Mouse (Mus musculus): Measurements from ENCODE around the gene Krtap9-3. TPM values are rescaled to one million over a fixed set of nuclear protein-coding genes. Genes with fewer than 3 reads are reported as not detected.
"Not testable (repeated sequence)": the region's sequence is repeated elsewhere in the genome, so short reads cannot be mapped to it uniquely, and the experiment has no call there.

Gene Krtap9-3
- polyA plus RNA-seq, 1 experiment from 2014 or later = not detected

- ATAC-seq (replicated peaks) = no peak
- WGBS = 73% methylated on average over 1 of the region's 1 CpGs
- Histone ChIP-seq H3K36me3 (no peaks in the 10 kb centered on the region), H3K9ac (replicated peaks) (no peak overlapping the region), H3K27ac (replicated peaks) (no peak overlapping the region), H3K9me3 (no peaks in the 10 kb centered on the region), H3K4me2 (replicated peaks) (no peak overlapping the region), H3K4me3 (no peak overlapping the region), H3K27me3 (no peaks in the 10 kb centered on the region), H3K4me1 (no peaks in the 10 kb centered on the region)
These were observed 11.2 kb upstream of the Krtap9-3 start for GRCm38 (mm10) chr11:99609126-99609525.

- WGBS = 86% methylated on average over 1 of the region's 1 CpGs
- not testable (repeated sequence) for H3K9me3 ChIP-seq; H3K4me3 ChIP-seq; H3K27me3 ChIP-seq; H3K27ac ChIP-seq (replicated peaks); ATAC-seq (replicated peaks); H3K36me3 ChIP-seq; H3K4me1 ChIP-seq; H3K9ac ChIP-seq (replicated peaks); H3K4me2 ChIP-seq (replicated peaks)
These were observed 5.3 kb upstream of the Krtap9-3 start, which contains the start of gene Gm11938 for GRCm38 (mm10) chr11:99603208-99603607. Gene Gm11938, minus strand, starts transcription at chr11:99603308.

- WGBS = 84% methylated on average over 6 of the region's 6 CpGs
- Histone ChIP-seq H3K4me1 (no peaks in the 10 kb centered on the region), H3K27ac (replicated peaks) (no peak within 1 kb of the TSS), H3K4me2 (replicated peaks) (no peak within 1 kb of the TSS), H3K27me3 (no peaks in the 10 kb centered on the region), H3K4me3 (no peak within 1 kb of the TSS), H3K9me3 (no peaks in the 10 kb centered on the region), H3K36me3 (no peaks in the 10 kb centered on the region), H3K9ac (replicated peaks) (no peak within 1 kb of the TSS)
- no peak for ATAC-seq (replicated peaks)
These were observed 6.9 kb downstream of the Krtap9-3 start, which contains the start of gene Krtap1-3 for GRCm38 (mm10) chr11:99590981-99591380. Gene Krtap1-3, minus strand, starts transcription at chr11:99591339.

- Histone ChIP-seq H3K27ac (replicated peaks) (no peak overlapping the region), H3K4me1 (no peaks in the 10 kb centered on the region), H3K4me2 (replicated peaks) (no peak overlapping the region), H3K9ac (replicated peaks) (no peak overlapping the region), H3K36me3 (no peaks in the 10 kb centered on the region), H3K9me3 (no peaks in the 10 kb centered on the region), H3K4me3 (no peak overlapping the region), H3K27me3 (no peaks in the 10 kb centered on the region)
- 77% methylated on average over 7 of the region's 7 CpGs for WGBS
- no peak for ATAC-seq (replicated peaks)
These were observed 12.8 kb downstream of the Krtap9-3 start for GRCm38 (mm10) chr11:99585096-99585495.

GRCm38 (mm10) chr11:99583245-99583704, 14.6 kb downstream of the Krtap9-3 start, which contains the start of gene Krtap1-4:
Gene Krtap1-4, minus strand, starts transcription at chr11:99583654.
- H3K4me2 ChIP-seq (replicated peaks) = no peak within 1 kb of the TSS
- no peaks in the 10 kb centered on the region for H3K27me3 ChIP-seq
- no peaks in the 10 kb centered on the region for H3K9me3 ChIP-seq
- 82% methylated on average over 5 of the region's 5 CpGs for WGBS
- H3K4me1 ChIP-seq = no peaks in the 10 kb centered on the region
- H3K27ac ChIP-seq (replicated peaks) = no peak within 1 kb of the TSS
- ATAC-seq (replicated peaks) = no peak
- H3K36me3 ChIP-seq = no peaks in the 10 kb centered on the region
- no peak within 1 kb of the TSS for H3K9ac ChIP-seq (replicated peaks)
- H3K4me3 ChIP-seq = no peak within 1 kb of the TSS

- H3K27me3 ChIP-seq = no peaks in the 10 kb centered on the region
- no peak overlapping the region for H3K4me2 ChIP-seq (replicated peaks)
- 66% methylated on average over 6 of the region's 6 CpGs for WGBS
- no peaks in the 10 kb centered on the region for H3K36me3 ChIP-seq
- no peak for ATAC-seq (replicated peaks)
- no peaks in the 10 kb centered on the region for H3K9me3 ChIP-seq
- no peak overlapping the region for H3K27ac ChIP-seq (replicated peaks)
- H3K4me1 ChIP-seq = no peaks in the 10 kb centered on the region
- H3K9ac ChIP-seq (replicated peaks) = no peak overlapping the region
- no peak overlapping the region for H3K4me3 ChIP-seq
These were observed 16.3 kb downstream of the Krtap9-3 start for GRCm38 (mm10) chr11:99581564-99581963.

- no peaks in the 10 kb centered on the region for H3K4me1 ChIP-seq
These were observed 16.9 kb downstream of the Krtap9-3 start for GRCm38 (mm10) chr11:99581051-99581450.

GRCm38 (mm10) chr11:99580636-99581035, 17.3 kb downstream of the Krtap9-3 start, which contains the start of gene Krtap1-5:
Gene Krtap1-5, minus strand, starts transcription at chr11:99581016.
- no peaks in the 10 kb centered on the region for H3K27me3 ChIP-seq
- no peaks in the 10 kb centered on the region for H3K9me3 ChIP-seq
- H3K27ac ChIP-seq (replicated peaks) = no peak within 1 kb of the TSS
- 85% methylated on average over 6 of the region's 6 CpGs for WGBS
- H3K4me2 ChIP-seq (replicated peaks) = no peak within 1 kb of the TSS
- no peak within 1 kb of the TSS for H3K4me3 ChIP-seq
- no peaks in the 10 kb centered on the region for H3K36me3 ChIP-seq
- no peak for ATAC-seq (replicated peaks)
- H3K9ac ChIP-seq (replicated peaks) = no peak within 1 kb of the TSS
- H3K4me1 ChIP-seq = no peaks in the 10 kb centered on the region

More at GRCm38 (mm10) chr11:99581051-99581450, 16.9 kb downstream of the Krtap9-3 start:
- Histone ChIP-seq H3K27ac (replicated peaks) (no peak overlapping the region), H3K36me3 (no peaks in the 10 kb centered on the region), H3K9ac (replicated peaks) (no peak overlapping the region), H3K27me3 (no peaks in the 10 kb centered on the region), H3K4me2 (replicated peaks) (no peak overlapping the region), H3K4me3 (no peak overlapping the region), H3K9me3 (no peaks in the 10 kb centered on the region)
- ATAC-seq (replicated peaks) = no peak
- 90% methylated on average over 5 of the region's 5 CpGs for WGBS

- H3K4me2 ChIP-seq (replicated peaks) = peak overlapping the region; percentile 23
- no peaks in the 10 kb centered on the region for H3K4me1 ChIP-seq
- no peak overlapping the region for H3K9ac ChIP-seq (replicated peaks)
- H3K27me3 ChIP-seq = no peaks in the 10 kb centered on the region
- H3K4me3 ChIP-seq = 0 out of 2 replicates have a peak overlapping the region, but pooled peaks have one; percentile 8
- ATAC-seq (replicated peaks) = peak; percentile 60
- H3K27ac ChIP-seq (replicated peaks) = no peak overlapping the region
- H3K36me3 ChIP-seq = no peaks in the 10 kb centered on the region
- H3K9me3 ChIP-seq = no peaks in the 10 kb centered on the region
- 2% methylated on average over 7 of the region's 7 CpGs for WGBS
These were observed 23.8 kb downstream of the Krtap9-3 start for GRCm38 (mm10) chr11:99574106-99574505.

- no peaks in the 10 kb centered on the region for H3K4me1 ChIP-seq
- H3K4me2 ChIP-seq (replicated peaks) = no peak overlapping the region
- no peaks in the 10 kb centered on the region for H3K36me3 ChIP-seq
- WGBS = 20% methylated on average over 4 of the region's 4 CpGs
- no peak for ATAC-seq (replicated peaks)
- no peak overlapping the region for H3K9ac ChIP-seq (replicated peaks)
- no peaks in the 10 kb centered on the region for H3K27me3 ChIP-seq
- no peak overlapping the region for H3K27ac ChIP-seq (replicated peaks)
- no peaks in the 10 kb centered on the region for H3K9me3 ChIP-seq
- no peak overlapping the region for H3K4me3 ChIP-seq
These were observed 24.7 kb downstream of the Krtap9-3 start for GRCm38 (mm10) chr11:99573164-99573563.

- no peaks in the 10 kb centered on the region for H3K9me3 ChIP-seq
- no peak within 1 kb of the TSS for H3K27ac ChIP-seq (replicated peaks)
- no peaks in the 10 kb centered on the region for H3K27me3 ChIP-seq
- H3K4me2 ChIP-seq (replicated peaks) = no peak within 1 kb of the TSS
- no peaks in the 10 kb centered on the region for H3K4me1 ChIP-seq
- no peak within 1 kb of the TSS for H3K4me3 ChIP-seq
- H3K36me3 ChIP-seq = no peaks in the 10 kb centered on the region
- H3K9ac ChIP-seq (replicated peaks) = no peak within 1 kb of the TSS
- no peak for ATAC-seq (replicated peaks)
- 95% methylated on average over 7 of the region's 7 CpGs for WGBS
These were observed 31.4 kb downstream of the Krtap9-3 start, which contains the start of gene Krtap3-1 for GRCm38 (mm10) chr11:99566530-99566929. Gene Krtap3-1, minus strand, starts transcription at chr11:99566630.

GRCm38 (mm10) chr11:99562580-99562979, 35.3 kb downstream of the Krtap9-3 start:
- no peak for ATAC-seq (replicated peaks)
- H3K4me3 ChIP-seq = no peak overlapping the region
- no peak overlapping the region for H3K9ac ChIP-seq (replicated peaks)
- H3K4me1 ChIP-seq = no peaks in the 10 kb centered on the region
- H3K27me3 ChIP-seq = no peaks in the 10 kb centered on the region
- WGBS = 84% methylated on average over 6 of the region's 6 CpGs
- H3K27ac ChIP-seq (replicated peaks) = no peak overlapping the region
- H3K4me2 ChIP-seq (replicated peaks) = no peak overlapping the region
- no peaks in the 10 kb centered on the region for H3K36me3 ChIP-seq
- no peaks in the 10 kb centered on the region for H3K9me3 ChIP-seq

GRCm38 (mm10) chr11:99559366-99559765, 38.5 kb downstream of the Krtap9-3 start, which contains the start of gene Gm11939:
Gene Gm11939, minus strand, starts transcription at chr11:99559466.
- no peak within 1 kb of the TSS for H3K9ac ChIP-seq (replicated peaks)
- no peaks in the 10 kb centered on the region for H3K9me3 ChIP-seq
- no peak within 1 kb of the TSS for H3K4me2 ChIP-seq (replicated peaks)
- no peaks in the 10 kb centered on the region for H3K4me1 ChIP-seq
- ATAC-seq (replicated peaks) = no peak
- no peak within 1 kb of the TSS for H3K4me3 ChIP-seq
- WGBS = 94% methylated on average over 9 of the region's 9 CpGs
- no peak within 1 kb of the TSS for H3K27ac ChIP-seq (replicated peaks)
- H3K27me3 ChIP-seq = no peaks in the 10 kb centered on the region
- H3K36me3 ChIP-seq = no peaks in the 10 kb centered on the region
